Mouse (Mus musculus) megakaryocyte, adult 5-6 weeks (primary cell): ENCODE results near the gene Asna1. TPM values are rescaled to one million over a fixed set of nuclear protein-coding genes. Genes with fewer than 3 reads are reported as not detected.
A peak's percentile ranks its signal among the peaks of the same experiment; 100 is the strongest.

Source experiments
- ATAC-seq: 2 replicates; pipeline ENCODE4 v1.8.0; 2016; ENCODE audit warnings: mild to moderate bottlenecking, inconsistent platforms; ENCODE audit not compliant: poor library complexity, severe bottlenecking
- total RNA-seq, 2 experiments: library from RNA; stranded (forward) in 1 of 2; stranded (reverse) in 1 of 2; fragments of 153-499, 151-499 nt in 1 of 2; fragments of 221-1000, 200-1000 nt in 1 of 2; gene quantifications; 2 replicates each; pipeline versions ENCODE4 v1.2.3 to v1.2.4; 2015 to 2017

Gene Asna1
- total RNA-seq (2015): 52.5 and 64.0 TPM in 2 replicates
- total RNA-seq (2017): 61.2 and 65.5 TPM in 2 replicates

- peak; percentile 82 for ATAC-seq
These were observed at the start of gene Asna1 for GRCm38 (mm10) chr8:85025098-85025932. Gene Asna1, minus strand, starts transcription at chr8:85025281.

- no peak for ATAC-seq
These were observed 49.5 kb upstream of the Asna1 start for GRCm38 (mm10) chr8:85074617-85075016.

- ATAC-seq: no peak
These were observed 49.1 kb upstream of the Asna1 start for GRCm38 (mm10) chr8:85074167-85074566.

GRCm38 (mm10) chr8:85073041-85073612 lies 48.0 kb upstream of the Asna1 start:
- ATAC-seq: no peak

GRCm38 (mm10) chr8:85072364-85072929 lies 47.4 kb upstream of the Asna1 start:
- no peak for ATAC-seq

GRCm38 (mm10) chr8:85071514-85072281 lies 46.6 kb upstream of the Asna1 start, which contains the start of gene Dhps:
Gene Dhps, plus strand, starts transcription at chr8:85071757.
- peak; percentile 95 for ATAC-seq

- peak; percentile 6; the same call in 1 of the 2 replicates for ATAC-seq
These were observed 46.0 kb upstream of the Asna1 start for GRCm38 (mm10) chr8:85071041-85071440.

GRCm38 (mm10) chr8:85067982-85068381 lies 42.9 kb upstream of the Asna1 start, which contains the start of gene Gm5741:
Gene Gm5741, minus strand, starts transcription at chr8:85067982.
- ATAC-seq: no peak

GRCm38 (mm10) chr8:85067155-85067554 lies 42.1 kb upstream of the Asna1 start:
- no peak for ATAC-seq

- no peak for ATAC-seq
These were observed 40.1 kb upstream of the Asna1 start for GRCm38 (mm10) chr8:85065213-85065612.

GRCm38 (mm10) chr8:85062603-85063002 lies 37.5 kb upstream of the Asna1 start:
- ATAC-seq: no peak

- peak; percentile 95 for ATAC-seq
These were observed 35.0 kb upstream of the Asna1 start, which contains the start of gene Fbxw9 for GRCm38 (mm10) chr8:85059879-85060616. Gene Fbxw9, plus strand, starts transcription at chr8:85060055.

- no peak for ATAC-seq
These were observed 32.3 kb upstream of the Asna1 start for GRCm38 (mm10) chr8:85057367-85057766.

GRCm38 (mm10) chr8:85043619-85044018 lies 18.5 kb upstream of the Asna1 start:
- ATAC-seq: no peak

- ATAC-seq: peak; percentile 49
These were observed 12.8 kb upstream of the Asna1 start for GRCm38 (mm10) chr8:85037681-85038531.

- ATAC-seq: peak; percentile 2; the same call in 1 of the 2 replicates
These were observed 12.2 kb upstream of the Asna1 start for GRCm38 (mm10) chr8:85037366-85037680.

- peak; percentile 91 for ATAC-seq
These were observed 11.8 kb upstream of the Asna1 start, which contains the start of gene Tnpo2 for GRCm38 (mm10) chr8:85036718-85037365. Gene Tnpo2, plus strand, starts transcription at chr8:85036915.

- ATAC-seq: peak; percentile 21
These were observed 11.3 kb upstream of the Asna1 start for GRCm38 (mm10) chr8:85036381-85036717.
